In the genomic region with DNA sequence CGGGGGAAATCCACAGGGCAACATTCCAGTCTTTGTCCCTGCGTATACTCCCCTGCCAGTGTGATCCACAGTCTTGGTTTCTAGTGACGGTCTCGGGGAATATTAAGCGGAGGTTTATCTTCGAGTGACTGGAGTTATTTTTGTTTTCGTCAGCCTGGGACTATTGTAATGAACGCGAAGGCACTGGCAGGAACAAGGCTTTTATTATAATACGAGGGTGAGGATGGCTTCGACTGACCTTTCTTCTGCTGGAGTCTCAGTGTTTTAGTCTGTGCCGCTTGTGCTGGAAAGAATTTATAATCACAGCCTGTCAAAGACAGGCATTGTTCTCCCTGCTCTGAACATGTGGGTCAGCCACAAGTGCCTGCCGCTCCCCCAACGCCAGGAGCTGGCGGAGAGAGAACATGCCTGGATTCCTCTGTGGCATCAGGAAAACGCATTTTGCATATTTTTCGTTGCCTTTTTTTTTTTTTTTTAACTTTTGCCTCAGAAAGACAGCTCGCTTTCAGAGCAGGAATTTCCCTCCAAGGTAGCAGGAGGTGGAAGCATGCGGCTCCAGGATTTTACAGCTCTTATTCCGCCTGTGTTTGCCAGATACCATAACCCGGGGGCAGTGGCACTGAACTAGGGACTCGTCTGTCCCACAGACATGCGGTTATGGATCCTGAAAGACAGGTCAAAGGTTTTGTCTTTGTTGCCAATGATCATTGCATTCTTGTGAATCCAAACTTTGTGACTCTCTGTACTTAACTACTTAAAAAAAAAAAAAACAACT, we compare ENCODE assay signal across 8 mouse cellular contexts.
A peak's percentile ranks its signal among the peaks of the same experiment; 100 is the strongest.
DNase-seq lines count a peak whose midpoint lies in the region; ATAC-seq lines count a peak whose summit lies in the region.

No protein-coding gene starts in this region.

- H3K4me3 ChIP-seq in embryonic facial prominence, embryonic 12.5 days, result peak overlapping the region; percentile 32
- no peak overlapping the region; the same call in 1 of the 2 replicates for H3K4me3 ChIP-seq in stomach, embryonic 15.5 days (replicated peaks)

- H3K27me3 ChIP-seq in embryonic facial prominence, embryonic 12.5 days, result no peaks in the 10 kb centered on the region
- H3K27me3 ChIP-seq in stomach, embryonic 15.5 days (replicated peaks), result no peaks in the 10 kb centered on the region

- no peaks in the 10 kb centered on the region for H3K9me3 ChIP-seq in embryonic facial prominence, embryonic 12.5 days
- no peaks in the 10 kb centered on the region for H3K9me3 ChIP-seq in stomach, embryonic 15.5 days

- peak overlapping the region; percentile 58 for H3K4me2 ChIP-seq in embryonic facial prominence, embryonic 12.5 days (replicated peaks)
- peak overlapping the region; percentile 36 for H3K4me2 ChIP-seq in stomach, embryonic 15.5 days

- H3K36me3 ChIP-seq in embryonic facial prominence, embryonic 12.5 days, result no peaks in the 10 kb centered on the region
- no peaks in the 10 kb centered on the region for H3K36me3 ChIP-seq in stomach, embryonic 15.5 days

- peak; percentile 32 to 63 for DNase-seq in adrenal gland, adult (ENCODE audit: inconsistent age in 2 of 2, low spot score in 1 of 2)
- no peak for DNase-seq in adrenal gland, adult 18-20 months (ENCODE audit: low spot score in 2 of 2)
- DNase-seq in heart, postnatal 14 days, result peak; percentile 29 to 49
- DNase-seq in layer of hippocampus, adult 11-12 months (ENCODE audit: low spot score), result peak; percentile 65
- DNase-seq in lung, postnatal 36 days, result peak; percentile 33
- no peak for DNase-seq in natural killer cell, adult 2 months (ENCODE audit: low spot score in 2 of 2)

- H3K9ac ChIP-seq in embryonic facial prominence, embryonic 12.5 days, result 0 out of 2 replicates have a peak overlapping the region, but pooled peaks have one; percentile 28
- H3K9ac ChIP-seq in stomach, embryonic 15.5 days, result no peak overlapping the region

- H3K27ac ChIP-seq in embryonic facial prominence, embryonic 12.5 days, result peak overlapping the region; percentile 93
- H3K27ac ChIP-seq in stomach, embryonic 15.5 days, result no peak overlapping the region

- peaks cover 40% of the 10 kb centered on the region for H3K4me1 ChIP-seq in embryonic facial prominence, embryonic 12.5 days
- no peaks in the 10 kb centered on the region for H3K4me1 ChIP-seq in stomach, embryonic 15.5 days

- 2% methylated on average over 23 of the region's 23 CpGs for WGBS in embryonic facial prominence, embryonic 12.5 days
- WGBS in stomach, embryonic 15.5 days, result 17% methylated on average over 23 of the region's 23 CpGs

- ATAC-seq in embryonic facial prominence, embryonic 12.5 days (ENCODE audit: insufficient number of reproducible peaks, insufficient read depth, low FRiP score, low TSS enrichment), result peak; percentile 66; the same call in 1 of the 2 replicates
- ATAC-seq in stomach, embryonic 15.5 days (ENCODE audit: insufficient read depth, low FRiP score, low read depth), result no peak

- intact Hi-C loops in heart, postnatal 14 days (cut with DNase I), result no loop called here

Comparison
In these comparisons a context has a peak if more than half of its experiments do, and no peak if none do; other contexts are left out.
1. DNase-seq: peak in adrenal gland, adult (2 of 2), heart, postnatal 14 days (2 of 2), layer of hippocampus, adult 11-12 months (single experiment) and lung, postnatal 36 days (single experiment); none in adrenal gland, adult 18-20 months (0 of 2) and natural killer cell, adult 2 months (0 of 2).